Mouse (Mus musculus) hindbrain, embryonic 16.5 days (tissue): Measurements from ENCODE around the gene Tmem43. TPM values are rescaled to one million over a fixed set of nuclear protein-coding genes. Genes with fewer than 3 reads are reported as not detected.

Source experiments
- ATAC-seq: fragments of 200-750 bp; cut with Nextera tagmentation; 2 replicates; pipeline ENCODE4 v1.8.0; 2017; ENCODE audit warnings: moderate TSS enrichment, moderate library complexity
- H3K27ac ChIP-seq: fragments of 300-500 bp; sonication (generic); 2 replicates; pipeline ENCODE4 v1.5.1; 2014; ENCODE audit warnings: low read depth, mild to moderate bottlenecking, control low read depth, low read length, moderate library complexity
- H3K27me3 ChIP-seq: fragments of 300-500 bp; sonication (generic); replicated peaks from 2 replicates; pipeline ENCODE4 v1.6.1; 2014; ENCODE audit warnings: low read length; ENCODE audit not compliant: control insufficient read depth, insufficient read depth
- H3K36me3 ChIP-seq: fragments of 300-500 bp; sonication (generic); 2 replicates; pipeline ENCODE4 v1.6.1; 2014; ENCODE audit warnings: mild to moderate bottlenecking, low read length, moderate library complexity, mixed read lengths; ENCODE audit not compliant: control insufficient read depth, insufficient read depth
- H3K4me1 ChIP-seq: fragments of 300-500 bp; sonication (generic); 2 replicates; pipeline ENCODE4 v1.6.1; 2014; ENCODE audit warnings: low read depth, low read length; ENCODE audit not compliant: control insufficient read depth, insufficient read depth
- H3K4me2 ChIP-seq: fragments of 300-500 bp; sonication (generic); 2 replicates; pipeline ENCODE4 v1.6.1; 2014; ENCODE audit warnings: mild to moderate bottlenecking, low read length, control low read depth, moderate library complexity
- H3K4me3 ChIP-seq: fragments of 300-500 bp; sonication (generic); 2 replicates; pipeline ENCODE4 v1.5.1; 2014; ENCODE audit warnings: mild to moderate bottlenecking, low read length, control low read depth, moderate library complexity
- H3K9ac ChIP-seq: fragments of 300-500 bp; sonication (generic); 2 replicates; pipeline ENCODE4 v1.6.1; 2014; ENCODE audit warnings: low read depth, mild to moderate bottlenecking, control low read depth, low read length, moderate library complexity
- H3K9me3 ChIP-seq: fragments of 300-500 bp; sonication (generic); 2 replicates; pipeline ENCODE4 v1.6.1; 2014; ENCODE audit warnings: mild to moderate bottlenecking, low read length, moderate library complexity; ENCODE audit not compliant: control insufficient read depth
- WGBS: fragments of 180-500 bp; shearing (Covaris S2); extraction: QIAGEN DNeasy Blood & Tissue Kit; methylation state at CpG from one replicate; pipeline ENCODE4 v1.1.7; 2014; 5-methylcytosine and 5-hydroxymethylcytosine counted together
- polyA plus RNA-seq: library from polyadenylated mRNA; unstranded; fragments of >200 nt; fragmentation: Nextera tagmentation; extraction: Ambion mirVana; gene quantifications from 2 replicates; pipeline ENCODE4 v1.2.1, GENCODE M21; 2015

Tmem43 gene
- polyA plus RNA-seq, 1 experiment from 2014 or later, result 49.8 TPM

DNA sequence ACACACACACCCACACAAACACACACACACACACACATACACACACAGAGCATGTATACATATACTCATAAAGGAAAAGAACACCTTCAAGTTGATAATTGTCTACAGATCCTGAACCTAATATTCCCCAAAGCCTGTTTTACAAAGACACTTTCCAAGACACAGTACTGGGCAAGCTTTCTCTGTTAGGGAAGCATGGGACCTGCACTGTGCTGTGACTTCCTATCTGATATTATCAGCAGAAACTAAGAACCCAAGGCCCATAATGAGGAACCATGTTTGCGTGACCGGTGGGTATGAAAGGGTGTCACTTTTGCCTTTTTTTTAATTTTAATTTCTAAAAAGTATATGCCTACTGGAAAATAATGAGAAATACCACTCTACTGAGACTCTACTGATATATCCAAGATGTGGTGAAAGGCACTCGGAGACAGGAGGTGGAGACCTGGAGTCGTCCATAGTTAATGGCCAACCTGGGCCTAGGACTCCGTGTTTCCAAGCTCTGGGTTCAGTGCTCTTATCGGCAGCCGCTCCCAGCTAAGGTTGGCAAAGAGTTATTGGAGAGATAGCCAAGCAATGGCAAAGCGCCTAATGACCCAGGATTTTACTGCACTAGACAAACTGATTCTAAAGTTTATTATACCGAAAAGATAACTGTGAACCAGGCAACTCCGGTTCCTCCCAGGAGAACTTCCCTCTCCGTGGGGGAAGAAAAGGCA lies 62.7 kb downstream of the Tmem43 start:
- Histone ChIP-seq H3K36me3 (no peaks in the 10 kb centered on the region), H3K27ac (no peak overlapping the region), H3K9ac (no peak overlapping the region), H3K4me3 (no peak overlapping the region), H3K4me1 (no peaks in the 10 kb centered on the region), H3K27me3 (no peaks in the 10 kb centered on the region), H3K9me3 (no peaks in the 10 kb centered on the region), H3K4me2 (no peak overlapping the region)
- ATAC-seq, result no peak
- 94% methylated on average over 11 of the region's 11 CpGs for WGBS

Other genes with a start within 250 kb of the Tmem43 start
- 7.9 and 11.2 TPM in 2 replicates for gene Wnt7a, start 62.3 kb upstream of the Tmem43 start, polyA plus RNA-seq
- 39.1 and 40.8 TPM in 2 replicates for gene Chchd4, start 157 bp upstream of the Tmem43 start, polyA plus RNA-seq
- gene Xpc, start 42.2 kb downstream of the Tmem43 start, polyA plus RNA-seq, result 15.8 and 17.0 TPM in 2 replicates
- 136 and 139 TPM in 2 replicates for gene Lsm3, start 42.2 kb downstream of the Tmem43 start, polyA plus RNA-seq
- gene Slc6a6, start 210.3 kb downstream of the Tmem43 start, polyA plus RNA-seq, result 108 TPM in 2 replicates